Mouse (Mus musculus): Measurements from ENCODE around the gene Csrnp2.

Csrnp2 gene

DNA sequence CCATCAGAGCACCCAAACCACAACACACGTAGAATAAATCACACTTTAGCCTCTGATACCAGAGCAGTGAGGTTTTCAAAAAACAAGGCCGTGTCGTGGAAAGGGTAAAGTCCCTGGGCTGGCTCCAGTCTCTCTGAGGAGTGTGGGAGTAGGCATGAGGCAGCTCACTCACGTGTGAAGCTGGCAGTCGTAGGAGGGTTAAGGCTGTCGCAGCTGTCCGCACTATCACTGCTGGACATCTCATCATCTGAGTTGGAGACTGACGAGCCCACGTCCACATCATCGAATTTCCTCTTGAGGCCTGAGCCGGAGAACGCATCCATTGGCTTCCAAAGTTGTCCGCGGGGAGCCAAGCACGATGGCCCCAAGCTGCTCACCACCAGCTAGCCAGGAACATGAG is 6.0 kb downstream of the Csrnp2 start:
- ChIA-PET CTCF (interaction anchor here (0.5 to 1.3 kb wide), 6 partner anchors 18 to 383 kb away, joined by 3 to 12 read pairs (median 4); no protein-coding TSS in a partner anchor), POLR2A (interaction anchor here (0.9 to 18.2 kb wide), 17 partner anchors 5 to 177 kb away, joined by 3 to 291 read pairs (median 5); partner anchors contain the start of genes Csrnp2 (in 1 of the 4), Dazap2 (in 1 of the 4) and Letmd1 (in 1 of the 4))

DNA sequence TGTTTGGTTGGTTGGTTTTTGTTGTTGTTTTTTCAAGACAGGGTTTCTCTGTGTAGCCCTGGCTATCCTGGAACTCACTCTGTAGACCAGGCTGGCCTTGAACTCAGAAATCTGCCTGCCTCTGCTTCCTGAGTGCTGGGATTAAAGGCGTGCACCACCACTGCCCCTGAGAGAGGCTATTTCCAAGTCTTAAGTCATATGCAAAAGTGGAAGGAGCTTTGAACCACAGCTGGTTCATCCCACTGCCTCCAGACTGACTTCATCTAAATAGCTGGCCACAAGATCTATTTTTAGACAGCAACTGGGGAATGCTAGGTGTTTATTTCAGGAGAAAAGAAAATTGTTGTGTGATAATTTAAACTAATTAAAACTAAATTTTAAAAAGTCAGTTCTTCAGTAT is 7.0 kb downstream of the Csrnp2 start:
- ChIA-PET POLR2A (interaction anchor here (0.5 to 18.2 kb wide), 13 partner anchors 6 to 700 kb away, joined by 3 to 291 read pairs (median 5); partner anchors contain the start of genes Csrnp2 (in 1 of the 4), Dazap2 (in 1 of the 4) and Letmd1 (in 1 of the 4)), CTCF (interaction anchor here in 2 of 4 experiments (0.6 to 1.3 kb wide), 2 partner anchors 18 to 31 kb away, joined by 3 read pairs; no protein-coding TSS in a partner anchor)

DNA sequence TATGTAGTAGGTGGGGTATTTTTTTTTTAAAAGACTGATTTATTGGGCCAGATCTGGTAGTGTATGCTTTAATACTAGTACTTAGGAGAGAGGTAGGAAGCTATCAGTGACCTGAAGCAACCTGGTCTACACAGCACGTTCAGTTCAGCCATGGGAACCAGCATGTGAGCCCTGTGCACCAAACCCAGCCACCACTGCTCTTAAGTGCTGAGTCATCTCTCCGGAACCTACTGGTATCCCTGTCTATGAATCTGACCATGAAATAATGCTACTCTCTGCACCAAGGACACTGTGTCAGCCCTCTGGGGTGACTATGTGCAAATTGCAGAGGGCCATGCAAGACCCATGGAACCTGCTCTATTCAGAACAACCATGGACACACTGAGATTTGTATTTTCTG is 8.2 kb downstream of the Csrnp2 start:
- ChIA-PET POLR2A (interaction anchor here in 3 of 4 experiments (0.9 to 18.2 kb wide), 16 partner anchors 8 to 196 kb away, joined by 3 to 291 read pairs (median 6); partner anchors contain the start of genes Csrnp2 (in 2 of the 3), Letmd1 (in 2 of the 3) and Dazap2 (in 1 of the 3)), CTCF (interaction anchor here in 2 of 4 experiments (0.8 to 1.3 kb wide), 4 partner anchors 16 to 567 kb away, joined by 3 to 6 read pairs (median 4); no protein-coding TSS in a partner anchor)

DNA sequence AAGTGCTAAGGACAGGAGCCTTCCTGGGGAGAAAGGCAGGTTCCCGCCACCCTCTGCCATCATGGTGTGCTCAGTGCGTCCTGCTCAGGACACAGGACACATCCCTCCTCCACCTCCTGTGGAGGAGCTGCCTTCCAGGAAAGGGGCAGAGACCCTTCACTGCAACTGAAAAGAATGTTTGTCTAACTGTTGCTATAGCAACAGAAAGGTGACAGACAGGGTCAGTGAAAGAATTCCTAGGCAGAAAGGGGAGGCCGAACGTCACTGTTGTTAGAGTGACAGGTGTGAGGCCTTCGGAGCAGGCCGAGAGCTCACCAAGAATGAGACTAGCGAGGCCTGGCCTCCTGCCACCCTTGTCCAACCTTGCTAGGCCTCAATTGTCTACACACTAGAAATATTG is 8.8 kb downstream of the Csrnp2 start:
- CTCF ChIA-PET = interaction anchor here in 2 of 4 experiments (0.8 to 1.3 kb wide), 4 partner anchors 15 to 567 kb away, joined by 3 to 6 read pairs (median 4); no protein-coding TSS in a partner anchor
- POLR2A ChIA-PET = interaction anchor here in 3 of 4 experiments (0.6 to 18.2 kb wide), 17 partner anchors 8 to 197 kb away, joined by 3 to 291 read pairs (median 6); partner anchors contain the start of genes Csrnp2 (in 2 of the 3), Dazap2 (in 2 of the 3) and Letmd1 (in 2 of the 3)

DNA sequence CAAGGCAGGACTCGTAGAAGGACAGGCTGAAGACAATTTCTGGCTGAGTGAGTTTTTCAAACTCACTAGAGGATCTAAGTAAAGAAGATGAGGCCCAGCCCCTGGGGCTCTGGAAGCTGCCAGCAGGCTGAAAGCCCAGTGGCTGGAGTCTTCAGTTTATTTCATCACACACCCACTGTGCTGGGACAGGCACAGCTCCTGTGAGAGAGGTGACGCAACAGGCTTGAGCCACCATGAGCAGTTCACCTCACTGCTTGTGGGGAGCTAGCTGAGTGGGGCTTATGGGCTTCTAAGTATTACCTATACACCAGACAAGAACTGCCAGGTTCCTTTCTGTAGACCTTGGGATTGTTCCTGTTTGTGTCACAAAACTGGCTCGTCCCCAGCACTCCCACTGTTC is 9.7 kb downstream of the Csrnp2 start:
- CTCF ChIA-PET = interaction anchor here in 3 of 4 experiments (0.9 to 1.3 kb wide), 3 partner anchors 14 to 28 kb away, joined by 3 to 5 read pairs (median 3); no protein-coding TSS in a partner anchor
- POLR2A ChIA-PET = interaction anchor here in 3 of 4 experiments (0.6 to 18.2 kb wide), 14 partner anchors 8 to 66 kb away, joined by 3 to 291 read pairs (median 8); partner anchors contain the start of genes Csrnp2 (in 2 of the 3) and Letmd1 (in 2 of the 3)

DNA sequence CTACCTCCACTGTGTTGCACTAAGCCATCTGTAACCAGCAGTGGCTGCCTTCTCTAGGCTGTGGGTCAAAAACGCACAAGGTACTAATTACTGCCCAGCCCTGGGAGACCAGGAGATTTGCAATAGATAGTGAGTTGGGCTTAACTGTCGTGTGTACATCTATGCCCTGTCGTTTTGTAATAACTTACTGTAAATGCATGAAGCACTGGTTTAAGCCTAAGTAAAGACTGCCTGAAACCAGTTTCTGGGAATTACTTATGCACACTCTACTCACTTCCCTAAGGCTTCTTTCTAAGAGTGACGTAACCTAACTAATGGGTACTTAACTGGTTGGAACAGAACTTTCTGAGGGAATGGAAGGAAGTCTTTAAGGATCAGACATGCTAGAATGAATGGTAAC is 16.4 kb downstream of the Csrnp2 start:
- POLR2A ChIA-PET = interaction anchor here in 2 of 4 experiments (4.0 to 20.6 kb wide), 3 partner anchors 10 to 16 kb away, joined by 31 to 291 read pairs (median 122); partner anchors contain the start of gene Csrnp2 (in 2 of the 2)
- CTCF ChIA-PET = interaction anchor here in 1 of 4 experiments (0.6 kb wide), 1 partner anchor 204 kb away, joined by 4 read pairs; no protein-coding TSS in a partner anchor

DNA sequence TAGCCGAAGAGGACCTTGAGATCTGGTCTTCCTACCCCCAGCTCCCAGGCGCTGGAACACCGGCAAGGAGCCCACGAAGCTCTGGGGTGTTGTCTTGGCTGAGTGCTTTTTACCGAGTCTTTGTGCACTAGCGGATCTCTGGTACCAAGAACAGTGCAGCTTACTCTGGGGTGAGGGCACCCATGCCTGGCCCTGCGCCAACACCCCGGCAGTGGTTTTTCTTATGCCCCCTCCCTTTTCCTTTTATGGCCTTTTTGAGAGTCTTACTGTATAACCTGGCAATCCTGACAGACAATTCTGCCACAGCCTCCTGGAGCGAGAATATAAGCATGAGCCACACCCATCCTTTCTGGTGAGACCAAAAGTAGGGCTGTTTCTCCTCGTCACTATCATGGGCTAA is 16.9 kb downstream of the Csrnp2 start:
- ChIA-PET POLR2A (interaction anchor here in 3 of 4 experiments (1.1 to 20.6 kb wide), 7 partner anchors 8 to 54 kb away, joined by 3 to 291 read pairs (median 7); partner anchors contain the start of gene Csrnp2 (in 2 of the 3)), CTCF (interaction anchor here in 1 of 4 experiments (0.6 kb wide), 1 partner anchor 20 kb away, joined by 4 read pairs; no protein-coding TSS in a partner anchor)

DNA sequence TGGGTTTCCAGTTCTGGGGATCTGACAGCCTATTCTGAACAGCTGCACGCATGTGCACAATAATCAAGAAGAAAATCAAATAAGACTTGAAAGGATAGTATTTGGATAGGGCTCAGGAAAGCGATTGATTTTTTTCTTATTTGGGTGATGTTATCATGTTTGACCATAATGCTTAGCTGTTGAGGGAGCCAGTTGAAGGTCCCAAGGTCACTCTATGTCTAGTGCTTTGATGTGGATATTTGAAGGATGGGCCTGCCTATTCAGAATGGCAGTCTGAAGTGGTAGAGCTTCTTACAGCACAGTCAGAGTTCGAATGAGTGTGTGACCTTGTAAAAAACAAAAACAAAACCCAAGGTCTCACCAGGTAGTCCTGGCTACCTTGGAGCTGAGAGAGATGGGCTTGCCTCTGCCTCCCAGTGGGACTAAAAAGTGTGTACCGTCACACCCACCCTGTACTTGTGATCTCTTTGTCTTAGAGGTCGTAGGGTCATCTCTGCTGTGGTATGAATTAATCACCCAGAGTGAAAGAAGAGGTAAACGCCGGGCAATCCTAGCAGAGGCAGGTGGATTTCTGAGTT is 21.3 kb downstream of the Csrnp2 start:
- POLR2A ChIA-PET = interaction anchor here (0.5 to 20.6 kb wide), 46 partner anchors 8 to 760 kb away, joined by 3 to 291 read pairs (median 3); partner anchors contain the start of genes Dazap2 (in 2 of the 4), Csrnp2 (in 1 of the 4), Galnt6 (in 1 of the 4) and Pou6f1 (in 1 of the 4)

DNA sequence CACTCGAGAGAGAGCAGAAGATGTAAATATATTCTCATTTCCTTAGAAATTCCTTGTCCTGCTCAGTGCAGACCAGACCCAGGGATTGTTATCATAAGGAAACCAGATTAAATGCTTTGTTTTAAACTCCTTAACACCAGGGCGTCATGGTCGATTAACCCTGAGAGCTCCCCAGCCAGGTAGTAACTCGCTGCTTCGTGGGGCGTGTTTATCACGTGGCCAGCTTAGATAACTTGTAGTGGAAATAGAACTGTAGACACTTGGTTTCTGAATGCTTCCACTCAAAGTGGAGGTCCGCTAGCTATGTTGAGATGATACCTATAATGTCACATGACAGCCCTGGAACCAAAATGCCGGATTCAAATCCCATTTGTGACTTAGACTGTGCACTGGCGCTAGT is 25.3 kb downstream of the Csrnp2 start:
- CTCF ChIA-PET = interaction anchor here in 3 of 4 experiments (0.5 to 1.8 kb wide), 8 partner anchors 9 to 213 kb away, joined by 3 to 4 read pairs (median 4); partner anchors contain the start of gene Dazap2 (in 1 of the 3)

More for the DNA sequence above, 21.3 kb downstream of the Csrnp2 start:
- CTCF ChIA-PET = interaction anchor here in 3 of 4 experiments (0.6 to 2.3 kb wide), 9 partner anchors 8 to 842 kb away, joined by 3 to 13 read pairs (median 3); partner anchors contain the start of gene Smagp (in 1 of the 3)

DNA sequence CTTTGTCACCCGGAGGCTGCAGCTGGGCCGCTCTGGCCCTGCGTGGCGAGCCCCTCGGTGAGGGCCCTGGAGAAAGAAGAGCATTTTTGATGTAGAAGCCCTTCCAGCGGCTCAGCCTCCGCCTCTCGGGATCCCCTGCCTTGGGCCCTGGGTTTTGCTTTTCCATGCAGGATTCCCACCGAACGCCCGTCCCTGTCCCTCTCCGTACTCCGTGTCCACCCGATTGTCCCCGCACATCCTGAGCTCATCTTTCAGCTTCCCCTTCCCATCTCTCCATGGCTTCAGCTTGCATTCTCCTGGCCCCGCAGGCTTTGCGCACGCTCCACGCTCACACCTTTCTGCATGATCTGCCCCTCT is 26.1 kb downstream of the Csrnp2 start:
- POLR2A ChIA-PET = interaction anchor here in 3 of 4 experiments (0.8 to 20.6 kb wide), 11 partner anchors 12 to 311 kb away, joined by 3 to 291 read pairs (median 6); partner anchors contain the start of gene Csrnp2 (in 1 of the 3)

More for the DNA sequence above, 25.3 kb downstream of the Csrnp2 start:
- POLR2A ChIA-PET = interaction anchor here in 2 of 4 experiments (0.9 to 20.6 kb wide), 8 partner anchors 12 to 213 kb away, joined by 3 to 291 read pairs (median 6); partner anchors contain the start of gene Csrnp2 (in 1 of the 2)

DNA sequence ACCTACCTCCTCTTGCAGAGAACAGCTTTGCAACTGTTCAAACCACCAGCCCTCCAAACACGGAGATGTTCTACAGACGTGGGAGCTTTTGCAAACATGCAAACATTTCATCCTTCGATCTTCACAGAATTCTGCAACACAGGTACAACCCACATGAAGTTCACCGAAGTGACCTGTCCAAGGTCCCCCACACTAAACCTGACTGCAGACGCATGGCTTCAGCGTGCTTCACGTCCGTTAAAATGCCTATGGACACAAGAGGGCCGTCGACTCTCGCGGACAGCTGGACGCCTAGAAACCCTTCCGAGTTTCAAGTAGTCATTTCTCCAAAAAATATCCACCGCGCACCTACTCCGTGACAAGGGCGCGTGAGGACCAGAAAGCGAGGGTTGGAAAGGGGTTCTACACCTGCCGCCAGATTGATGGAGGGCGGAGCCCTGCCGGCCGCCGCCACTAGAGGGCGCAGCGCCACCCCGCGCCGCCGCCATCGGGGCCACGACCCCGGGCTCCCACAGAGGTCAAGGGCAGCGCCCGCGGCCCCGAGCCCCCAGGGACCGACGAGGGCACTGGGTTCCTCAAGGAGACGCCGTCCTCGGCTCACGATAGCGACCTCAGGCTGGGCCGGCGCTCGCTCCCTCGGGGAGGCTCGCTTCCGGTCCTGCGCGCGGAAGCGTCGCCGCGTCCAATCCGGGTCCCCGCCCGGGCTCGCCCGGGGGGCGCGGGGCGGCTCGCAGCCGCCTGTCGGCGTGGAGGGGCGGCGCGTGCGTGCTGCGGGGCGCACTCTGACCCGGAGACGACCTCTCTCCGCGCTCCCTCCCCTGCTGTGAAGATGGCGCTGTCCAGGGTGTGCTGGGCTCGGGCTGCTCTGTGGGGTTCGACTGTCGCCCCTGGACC is 26.7 kb downstream of the Csrnp2 start, which contains the start of gene Letmd1:
TSS of gene Letmd1 (plus strand) at position 729 of the 894 bp plus-strand sequence.
- ChIA-PET CTCF (interaction anchor here in 3 of 4 experiments (0.6 to 2.2 kb wide), 18 partner anchors 8 to 215 kb away, joined by 3 to 9 read pairs (median 4); partner anchors contain the start of genes Bin2 (in 1 of the 3), Dazap2 (in 1 of the 3), Methig1 (in 1 of the 3) and Mettl7a2 (in 1 of the 3)), POLR2A (interaction anchor here in 3 of 4 experiments (0.6 to 20.6 kb wide), 18 partner anchors 8 to 311 kb away, joined by 3 to 291 read pairs (median 4); partner anchors contain the start of genes Csrnp2 (in 1 of the 3) and Dazap2 (in 1 of the 3))

More for the DNA sequence above, 26.1 kb downstream of the Csrnp2 start:
- CTCF ChIA-PET = interaction anchor here in 2 of 4 experiments (0.7 to 1.8 kb wide), 7 partner anchors 8 to 214 kb away, joined by 3 to 4 read pairs (median 4); partner anchors contain the start of gene Dazap2 (in 1 of the 2)

DNA sequence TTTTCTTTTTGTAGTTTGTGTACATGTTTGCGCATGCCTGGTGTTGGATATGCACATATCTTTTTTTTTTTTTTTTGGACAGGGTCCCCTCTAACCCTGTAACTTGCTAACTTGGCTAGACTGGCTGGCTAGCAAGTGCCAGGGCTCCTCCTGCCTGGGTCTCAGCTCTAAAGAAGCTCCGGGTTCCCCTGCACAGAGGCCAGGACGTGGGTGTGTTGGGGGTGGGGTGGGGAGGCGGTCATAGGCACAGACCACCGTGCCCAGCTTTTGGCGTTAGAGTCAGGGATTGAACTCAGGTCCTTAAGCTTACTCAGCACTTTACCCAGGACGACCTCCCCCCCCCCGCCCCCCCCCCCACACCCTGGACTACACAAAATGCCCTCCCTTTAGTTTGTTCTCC is 27.6 kb downstream of the Csrnp2 start:
- CTCF ChIA-PET = interaction anchor here (0.6 to 2.2 kb wide), 17 partner anchors 10 to 437 kb away, joined by 3 to 9 read pairs (median 4); partner anchors contain the start of genes Methig1 (in 1 of the 4) and Mettl7a2 (in 1 of the 4)
- POLR2A ChIA-PET = interaction anchor here in 3 of 4 experiments (0.6 to 20.6 kb wide), 15 partner anchors 8 to 553 kb away, joined by 3 to 291 read pairs (median 4); partner anchors contain the start of genes Csrnp2 (in 1 of the 3) and Dazap2 (in 1 of the 3)

DNA sequence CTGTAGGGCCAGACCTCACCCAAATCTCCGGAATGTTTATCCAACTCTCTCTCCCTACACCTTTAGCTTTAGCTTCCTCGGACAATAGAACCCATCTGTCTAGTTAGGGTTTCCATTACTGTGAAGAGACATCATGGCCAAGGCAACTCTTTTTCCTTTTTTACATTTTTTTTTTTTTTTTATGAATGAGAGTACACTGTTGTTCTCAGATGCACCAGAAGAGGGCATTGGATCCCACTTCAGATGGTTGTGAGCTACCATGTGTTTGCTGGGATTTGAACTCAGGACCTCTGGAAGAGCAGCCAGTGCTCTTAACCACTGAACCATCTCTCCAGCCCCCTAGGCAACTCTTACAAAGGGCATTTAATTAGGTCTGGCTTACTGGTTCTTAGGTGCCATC is 29.9 kb downstream of the Csrnp2 start:
- POLR2A ChIA-PET = interaction anchor here (0.6 to 20.6 kb wide), 9 partner anchors 8 to 814 kb away, joined by 3 to 291 read pairs (median 3); partner anchors contain the start of genes Csrnp2 (in 1 of the 4) and Racgap1 (in 1 of the 4)
- CTCF ChIA-PET = interaction anchor here in 3 of 4 experiments (0.5 to 1.0 kb wide), 9 partner anchors 8 to 249 kb away, joined by 3 to 6 read pairs (median 4); no protein-coding TSS in a partner anchor

DNA sequence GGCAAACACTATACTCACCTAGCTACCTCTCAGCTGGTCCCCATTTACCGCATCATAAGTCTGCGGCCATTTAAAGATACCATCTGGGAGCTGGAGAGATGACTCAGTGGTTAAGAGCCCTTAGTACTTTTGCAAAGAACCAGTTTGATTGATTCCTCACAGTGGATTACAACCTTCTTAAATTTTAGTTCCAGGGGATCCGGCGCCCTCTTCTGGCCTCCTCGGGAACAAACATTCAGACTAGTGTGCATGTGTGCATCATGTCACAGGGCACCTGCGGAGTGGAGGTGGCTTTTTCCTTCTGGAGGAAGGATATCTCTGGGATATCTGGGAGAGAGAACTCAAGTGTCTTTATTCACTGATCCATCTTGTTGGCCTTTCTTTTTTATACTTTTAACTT is 31.6 kb downstream of the Csrnp2 start:
- POLR2A ChIA-PET = interaction anchor here in 1 of 4 experiments (0.6 to 4.5 kb wide), 4 partner anchors 12 to 325 kb away, joined by 3 to 17 read pairs (median 4); partner anchors contain the start of gene Dazap2

DNA sequence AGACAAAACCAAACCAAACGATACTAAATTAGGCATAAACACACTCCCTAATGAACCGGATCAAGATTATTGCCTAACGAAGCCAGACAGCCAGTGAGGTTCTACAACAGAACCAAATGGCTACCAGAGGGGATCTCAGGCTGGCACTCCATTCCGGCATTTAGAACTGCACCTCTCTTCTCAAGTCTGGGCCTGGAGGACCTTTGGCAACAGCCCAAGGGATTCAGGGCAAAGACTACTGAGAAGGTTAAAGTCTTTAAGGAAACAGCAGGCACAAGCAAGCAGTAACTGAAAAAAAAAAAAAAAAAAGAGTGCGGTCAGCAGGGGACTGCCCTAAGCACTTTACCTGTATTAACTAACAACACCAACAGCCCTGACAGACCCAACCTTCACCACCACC is 33.2 kb downstream of the Csrnp2 start:
- CTCF ChIA-PET = interaction anchor here in 3 of 4 experiments (0.6 to 2.2 kb wide), 5 partner anchors 13 to 733 kb away, joined by 3 to 9 read pairs (median 6); no protein-coding TSS in a partner anchor

More for the DNA sequence above, 31.6 kb downstream of the Csrnp2 start:
- CTCF ChIA-PET = interaction anchor here (0.6 to 1.4 kb wide), 9 partner anchors 12 to 220 kb away, joined by 3 to 9 read pairs (median 4); no protein-coding TSS in a partner anchor

DNA sequence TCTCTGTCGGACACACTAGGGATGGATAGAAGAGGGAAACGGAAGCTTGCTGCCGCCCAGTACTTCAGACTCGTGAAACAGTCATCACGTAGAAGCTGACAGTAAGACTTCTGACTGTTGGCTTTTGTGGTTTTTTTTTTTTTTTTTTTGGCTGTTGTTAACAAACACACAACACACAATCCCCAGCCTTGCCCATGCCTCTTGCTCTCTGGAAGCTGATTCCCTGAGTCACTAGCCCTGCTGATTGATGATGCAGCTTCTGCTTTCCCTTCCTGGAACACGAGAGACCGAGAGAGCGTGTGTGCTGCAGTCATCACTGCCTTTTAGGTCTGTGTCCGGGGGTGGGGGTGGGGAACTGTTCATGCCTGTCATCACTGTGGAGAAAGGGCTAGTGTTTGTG is 33.6 kb downstream of the Csrnp2 start:
- ChIA-PET POLR2A (interaction anchor here in 3 of 4 experiments (0.6 to 4.5 kb wide), 26 partner anchors 10 to 326 kb away, joined by 3 to 17 read pairs (median 4); partner anchors contain the start of genes Dazap2 (in 2 of the 3), Gm5475 (in 1 of the 3) and Smagp (in 1 of the 3)), CTCF (interaction anchor here (0.5 to 2.2 kb wide), 27 partner anchors 8 to 1989 kb away, joined by 3 to 11 read pairs (median 4); partner anchors contain the start of gene Dip2b (in 1 of the 4))

More for the DNA sequence above, 33.2 kb downstream of the Csrnp2 start:
- POLR2A ChIA-PET = interaction anchor here in 3 of 4 experiments (0.6 to 4.5 kb wide), 13 partner anchors 10 to 326 kb away, joined by 3 to 17 read pairs (median 4); partner anchors contain the start of genes Dazap2 (in 2 of the 3) and Smagp (in 1 of the 3)

Measured in embryonic stem cell, embryonic (primary cell).